Mouse (Mus musculus) heart, adult 2 months (tissue): ENCODE measurements around the gene Snf8. TPM values are rescaled to one million over a fixed set of nuclear protein-coding genes. Genes with fewer than 3 reads are reported as not detected.

Source experiments
- DNase-seq, 2 experiments: peaks; one replicate each; pipeline ENCODE4 v3.0.0; 2021
- H3K27ac ChIP-seq: fragments of 200-600 bp; 2 replicates; pipeline ENCODE4 v1.8.1; 2022
- H3K27me3 ChIP-seq: fragments of 200-500 bp; 2 replicates; pipeline ENCODE4 v1.6.1; 2012; ENCODE audit warnings: mild to moderate bottlenecking, low read length, inconsistent platforms, mixed read lengths; ENCODE audit not compliant: control insufficient read depth, insufficient read depth
- H3K36me3 ChIP-seq: fragments of 200-500 bp; 2 replicates; pipeline ENCODE4 v1.6.1; 2012; ENCODE audit warnings: low read length, inconsistent platforms; ENCODE audit not compliant: control insufficient read depth, insufficient read depth
- H3K4me1 ChIP-seq: fragments of 200-500 bp; 2 replicates; pipeline ENCODE4 v1.6.1; 2011; ENCODE audit warnings: low read length; ENCODE audit not compliant: control insufficient read depth, insufficient read depth
- H3K4me3 ChIP-seq: fragments of 200-600 bp; 2 replicates; pipeline ENCODE4 v1.8.1; 2022
- H3K79me2 ChIP-seq: fragments of 200-500 bp; replicated peaks from 2 replicates; pipeline ENCODE4 v1.6.1; 2012; ENCODE audit warnings: mild to moderate bottlenecking, inconsistent platforms, low read length, moderate library complexity, mixed read lengths; ENCODE audit not compliant: control insufficient read depth, insufficient read depth
- H3K9ac ChIP-seq: fragments of 200-500 bp; 2 replicates; pipeline ENCODE4 v1.6.1; 2012; ENCODE audit warnings: low read depth, mild to moderate bottlenecking, control low read depth, inconsistent platforms, low read length, mixed read lengths
- CTCF ChIP-seq: fragments of 200-600 bp; IDR thresholded peaks from 2 replicates; pipeline ENCODE4 v1.8.1; 2022; ENCODE audit warnings: antibody characterized with exemption, mild to moderate bottlenecking, moderate library complexity
- EP300 ChIP-seq: fragments of 200-500 bp; IDR thresholded peaks from 2 replicates; pipeline ENCODE4 v1.6.1; 2011; ENCODE audit warnings: low read depth, low read length, control low read depth; ENCODE audit not compliant: insufficient read depth
- POLR2A ChIP-seq: fragments of 200-500 bp; IDR thresholded peaks from 2 replicates; pipeline ENCODE4 v1.6.1; 2011; ENCODE audit warnings: mild to moderate bottlenecking, low read depth, low read length, control low read depth; ENCODE audit not compliant: insufficient read depth
- WGBS: fragments of 180-500 bp; shearing (Covaris S2); methylation state at CpG from one replicate; pipeline ENCODE4 v1.1.7; 2018; 5-methylcytosine and 5-hydroxymethylcytosine counted together
- intact Hi-C: fragments of 180-260 bp; cut with DNase I; formaldehyde crosslinking; loops from one replicate; pipeline ENCODE4 v1.15.1; 2025
- polyA plus RNA-seq: library from polyadenylated mRNA; depleted of rRNA; stranded (reverse); fragments of >200 nt; gene quantifications from 2 replicates; pipeline ENCODE4 v1.2.3, GENCODE M21; 2012; rRNA removed
- total RNA-seq, 2 experiments: library from RNA; stranded (reverse); gene quantifications; 2 replicates each; pipeline ENCODE4 v1.2.3; 2021

The Snf8 gene
- total and polyA plus RNA-seq, 3 experiments: 18.8 to 49.1 (median 44.9) TPM

- Histone ChIP-seq H3K9ac (no peak overlapping the region), H3K79me2 (no peaks in the 10 kb centered on the region), H3K4me3 (no peak overlapping the region), H3K4me1 (peaks cover 1% of the 10 kb centered on the region; the same call in 1 of the 2 replicates), H3K27me3 (no peaks in the 10 kb centered on the region), H3K36me3 (no peaks in the 10 kb centered on the region), H3K27ac (no peak overlapping the region)
- intact Hi-C loops: no loop called here
- whole genome bisulfite sequencing: 50% methylated on average over 5 of the region's 5 CpGs
- DNase-seq: no peak
- TF ChIP-seq CTCF (no peak), EP300 (no peak)
These were observed 46.1 kb downstream of the Snf8 start for GRCm38 (mm10) chr11:96080736-96081135.

DNA sequence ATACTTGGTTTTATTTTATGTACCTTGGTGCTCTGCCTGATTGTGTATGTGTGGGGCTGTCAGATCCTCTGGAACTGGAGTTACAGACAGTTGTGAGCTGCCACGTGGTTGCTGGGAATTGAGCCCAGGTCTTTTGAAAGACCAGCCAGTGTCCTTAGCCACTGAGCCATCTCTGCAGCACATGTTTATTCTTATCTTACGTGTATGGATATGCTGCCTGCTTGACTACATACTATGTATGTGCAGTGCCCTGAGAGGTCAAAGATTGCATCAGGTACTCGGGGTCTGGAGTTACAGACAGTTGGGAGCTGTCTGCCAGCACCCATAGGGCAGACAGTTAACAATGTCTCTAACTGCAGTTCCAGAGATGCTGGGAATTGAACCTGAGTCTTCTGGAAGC is 48.0 kb downstream of the Snf8 start:
- Histone ChIP-seq H3K9ac (no peak overlapping the region), H3K4me3 (no peak overlapping the region), H3K27ac (no peak overlapping the region), H3K79me2 (no peaks in the 10 kb centered on the region), H3K36me3 (no peaks in the 10 kb centered on the region), H3K27me3 (no peaks in the 10 kb centered on the region), H3K4me1 (no peaks in the 10 kb centered on the region)
- peak in 1 of 2 experiments; percentile 43 for DNase-seq
- no peak for TF ChIP-seq POLR2A
- no peak for TF ChIP-seq EP300
- no peak for TF ChIP-seq CTCF
- 40% methylated on average over 3 of the region's 3 CpGs for WGBS
- intact Hi-C loops: no loop called here

GRCm38 (mm10) chr11:96087981-96088380 is 53.3 kb downstream of the Snf8 start:
- Histone ChIP-seq H3K79me2 (no peaks in the 10 kb centered on the region), H3K27me3 (no peaks in the 10 kb centered on the region; the same call in 1 of the 2 replicates), H3K27ac (no peak overlapping the region), H3K9ac (no peak overlapping the region), H3K4me1 (no peaks in the 10 kb centered on the region; the same call in 1 of the 2 replicates), H3K4me3 (no peak overlapping the region), H3K36me3 (no peaks in the 10 kb centered on the region)
- intact Hi-C loops: no loop called here
- 90% methylated on average over 6 of the region's 6 CpGs for WGBS
- no peak for TF ChIP-seq EP300
- no peak for TF ChIP-seq CTCF
- no peak for TF ChIP-seq POLR2A
- no peak for DNase-seq

GRCm38 (mm10) chr11:96091073-96091472 is 56.4 kb downstream of the Snf8 start:
- Histone ChIP-seq H3K4me3 (no peak overlapping the region), H3K27ac (no peak overlapping the region), H3K9ac (no peak overlapping the region), H3K36me3 (no peaks in the 10 kb centered on the region), H3K4me1 (peaks cover 2% of the 10 kb centered on the region), H3K79me2 (no peaks in the 10 kb centered on the region), H3K27me3 (no peaks in the 10 kb centered on the region; the same call in 1 of the 2 replicates)
- no peak for DNase-seq
- TF ChIP-seq POLR2A (no peak), EP300 (no peak), CTCF (peak; percentile 63)
- intact Hi-C loops: loop anchor here (5.0 kb wide), 1 partner anchor 214 kb away; no protein-coding TSS in a partner anchor
- WGBS: 62% methylated on average over 2 of the region's 2 CpGs

GRCm38 (mm10) chr11:96092674-96093291 is 58.1 kb downstream of the Snf8 start:
- H3K27me3 ChIP-seq: no peaks in the 10 kb centered on the region; the same call in 1 of the 2 replicates
- intact Hi-C loops: loop anchor here (1.0 to 5.0 kb wide), 3 partner anchors 35 to 215 kb away; no protein-coding TSS in a partner anchor
- H3K79me2 ChIP-seq: no peaks in the 10 kb centered on the region
- no peak overlapping the region for H3K9ac ChIP-seq
- H3K27ac ChIP-seq: peak overlapping the region; percentile 63
- peak; percentile 23 to 42 for DNase-seq
- no peak overlapping the region for H3K4me3 ChIP-seq
- peaks cover 2% of the 10 kb centered on the region for H3K4me1 ChIP-seq
- no peaks in the 10 kb centered on the region for H3K36me3 ChIP-seq
- TF ChIP-seq POLR2A (no peak), CTCF (no peak), EP300 (no peak)
- WGBS: 21% methylated on average over 7 of the region's 7 CpGs

- no peak overlapping the region for H3K4me3 ChIP-seq
- peak overlapping the region; percentile 63 for H3K27ac ChIP-seq
- H3K9ac ChIP-seq: no peak overlapping the region
- 13% methylated on average over 3 of the region's 3 CpGs for WGBS
- intact Hi-C loops: loop anchor here (1.0 to 5.0 kb wide), 3 partner anchors 34 to 216 kb away; no protein-coding TSS in a partner anchor
- peaks cover 2% of the 10 kb centered on the region for H3K4me1 ChIP-seq
- no peaks in the 10 kb centered on the region for H3K36me3 ChIP-seq
- TF ChIP-seq POLR2A: no peak
- TF ChIP-seq CTCF: peak; percentile 90
- peak; percentile 50; the same call in 1 of the 2 replicates for TF ChIP-seq EP300
- peak; percentile 33 to 51 for DNase-seq
- no peaks in the 10 kb centered on the region for H3K27me3 ChIP-seq
- H3K79me2 ChIP-seq: no peaks in the 10 kb centered on the region
These were observed 58.7 kb downstream of the Snf8 start for GRCm38 (mm10) chr11:96093361-96093760.

Other genes starting within 250 kb of the Snf8 start
- gene Phospho1, start 210.4 kb upstream of the Snf8 start, total RNA-seq: 100 to 1,000 TPM; 181 to 206 TPM
- 193 and 244 TPM in 2 replicates for gene Phospho1, start 210.4 kb upstream of the Snf8 start, polyA plus RNA-seq
- gene Gngt2, start 197.7 kb upstream of the Snf8 start, total RNA-seq: 10 to 100 TPM; 19.0 to 24.4 TPM
- gene Gngt2, start 197.7 kb upstream of the Snf8 start, polyA plus RNA-seq: 10.2 and 12.4 TPM in 2 replicates
- gene Abi3, start 192.4 kb upstream of the Snf8 start, total RNA-seq: 10 to 100 TPM in 1 of 2 experiments, 1 to 10 TPM in 1; 7.9 to 11.4 TPM
- 16.3 and 23.2 TPM in 2 replicates for gene Abi3, start 192.4 kb upstream of the Snf8 start, polyA plus RNA-seq
- not detected for gene B4galnt2, start 120.0 kb upstream of the Snf8 start, total RNA-seq
- gene B4galnt2, start 120.0 kb upstream of the Snf8 start, polyA plus RNA-seq: 0.06 TPM in 1 of 2 replicates, not detected in the other
- under 1 TPM; 0.05 to 0.23 TPM for gene Igf2bp1, start 28.9 kb upstream of the Snf8 start, total RNA-seq
- 0.31 TPM in 1 of 2 replicates, not detected in the other for gene Igf2bp1, start 28.9 kb upstream of the Snf8 start, polyA plus RNA-seq
- gene Gip, start 10.3 kb upstream of the Snf8 start, total RNA-seq: not detected
- gene Gip, start 10.3 kb upstream of the Snf8 start, polyA plus RNA-seq: not detected in 2 replicates
- gene Ube2z, start 30.5 kb downstream of the Snf8 start, total RNA-seq: 10 to 100 TPM; 29.5 to 29.7 TPM
- gene Ube2z, start 30.5 kb downstream of the Snf8 start, polyA plus RNA-seq: 22.9 and 41.1 TPM in 2 replicates
- gene Atp5g1, start 40.8 kb downstream of the Snf8 start, total RNA-seq: 1,000 to 10,000 TPM; 3,096 to 3,522 TPM
- 5,903 and 6,025 TPM in 2 replicates for gene Atp5g1, start 40.8 kb downstream of the Snf8 start, polyA plus RNA-seq
- not detected for gene Calcoco2, start 77.1 kb downstream of the Snf8 start, total RNA-seq
- not detected in 2 replicates for gene Calcoco2, start 77.1 kb downstream of the Snf8 start, polyA plus RNA-seq
- gene Ttll6, start 98.9 kb downstream of the Snf8 start, total RNA-seq: not detected
- 0.06 and 0.18 TPM in 2 replicates for gene Ttll6, start 98.9 kb downstream of the Snf8 start, polyA plus RNA-seq
- not detected for gene Hoxb13, start 159.4 kb downstream of the Snf8 start, total RNA-seq
- gene Hoxb13, start 159.4 kb downstream of the Snf8 start, polyA plus RNA-seq: not detected in 2 replicates
- not detected for gene Hoxb9, start 236.6 kb downstream of the Snf8 start, total RNA-seq
- not detected in 2 replicates for gene Hoxb9, start 236.6 kb downstream of the Snf8 start, polyA plus RNA-seq
- not detected for gene Hoxb8, start 247.0 kb downstream of the Snf8 start, total RNA-seq
- gene Hoxb8, start 247.0 kb downstream of the Snf8 start, polyA plus RNA-seq: not detected in 2 replicates